Mouse (Mus musculus) ES-Bruce4 (cell line): ENCODE measurements around the gene Slc26a10. TPM values are rescaled to one million over a fixed set of nuclear protein-coding genes. Genes with fewer than 3 reads are reported as not detected.
A peak's percentile ranks its signal among the peaks of the same experiment; 100 is the strongest.

Experiments used
- H3K27ac ChIP-seq: 2 replicates; pipeline ENCODE4 v1.5.1; 2012; ENCODE audit warnings: low read length, inconsistent platforms; ENCODE audit not compliant: insufficient read depth
- H3K27me3 ChIP-seq: 2 replicates; pipeline ENCODE4 v1.6.1; 2012; ENCODE audit warnings: mild to moderate bottlenecking, low read length, inconsistent platforms; ENCODE audit not compliant: control insufficient read depth, poor library complexity, insufficient read depth, severe bottlenecking
- H3K36me3 ChIP-seq: 2 replicates; pipeline ENCODE4 v1.6.1; 2012; ENCODE audit warnings: inconsistent platforms, mild to moderate bottlenecking, low read length, moderate library complexity; ENCODE audit not compliant: control insufficient read depth, poor library complexity, insufficient read depth, severe bottlenecking
- H3K4me1 ChIP-seq: one replicate; pipeline ENCODE4 v1.8.1; 2011; ENCODE audit warnings: low read length; ENCODE audit not compliant: control insufficient read depth, insufficient read depth
- H3K4me3 ChIP-seq: 2 replicates; pipeline ENCODE4 v1.5.1; 2011; ENCODE audit warnings: low read depth, mild to moderate bottlenecking, low read length
- H3K9ac ChIP-seq: 2 replicates; pipeline ENCODE4 v1.6.1; 2012; ENCODE audit warnings: low read depth, mild to moderate bottlenecking, inconsistent platforms; ENCODE audit not compliant: poor library complexity, severe bottlenecking
- H3K9me3 ChIP-seq: replicated peaks from 2 replicates; pipeline ENCODE4 v1.6.1; 2012; ENCODE audit warnings: mild to moderate bottlenecking, low read length, inconsistent platforms; ENCODE audit not compliant: control insufficient read depth, poor library complexity, insufficient read depth, severe bottlenecking
- CTCF ChIP-seq: IDR thresholded peaks from one replicate; pipeline ENCODE4 v1.8.1; 2011; ENCODE audit warnings: low read depth, low read length
- EP300 ChIP-seq: IDR thresholded peaks from 2 replicates; pipeline ENCODE4 v1.6.1; 2011; ENCODE audit warnings: low read depth, low read length; ENCODE audit not compliant: insufficient read depth
- POLR2A ChIP-seq: IDR thresholded peaks from one replicate; pipeline ENCODE4 v1.8.1; 2011; ENCODE audit warnings: low read length; ENCODE audit not compliant: insufficient read depth
- polyA plus RNA-seq: library from polyadenylated mRNA; stranded (reverse); fragments of >200 nt; gene quantifications from 2 replicates; pipeline ENCODE4 v1.2.4, GENCODE M21; 2011; ENCODE audit warnings: low read depth; ENCODE audit not compliant: missing spikeins, insufficient read depth, insufficient read length

Slc26a10 gene
- polyA plus RNA-seq, 1 experiment, result 24.6 TPM

DNA sequence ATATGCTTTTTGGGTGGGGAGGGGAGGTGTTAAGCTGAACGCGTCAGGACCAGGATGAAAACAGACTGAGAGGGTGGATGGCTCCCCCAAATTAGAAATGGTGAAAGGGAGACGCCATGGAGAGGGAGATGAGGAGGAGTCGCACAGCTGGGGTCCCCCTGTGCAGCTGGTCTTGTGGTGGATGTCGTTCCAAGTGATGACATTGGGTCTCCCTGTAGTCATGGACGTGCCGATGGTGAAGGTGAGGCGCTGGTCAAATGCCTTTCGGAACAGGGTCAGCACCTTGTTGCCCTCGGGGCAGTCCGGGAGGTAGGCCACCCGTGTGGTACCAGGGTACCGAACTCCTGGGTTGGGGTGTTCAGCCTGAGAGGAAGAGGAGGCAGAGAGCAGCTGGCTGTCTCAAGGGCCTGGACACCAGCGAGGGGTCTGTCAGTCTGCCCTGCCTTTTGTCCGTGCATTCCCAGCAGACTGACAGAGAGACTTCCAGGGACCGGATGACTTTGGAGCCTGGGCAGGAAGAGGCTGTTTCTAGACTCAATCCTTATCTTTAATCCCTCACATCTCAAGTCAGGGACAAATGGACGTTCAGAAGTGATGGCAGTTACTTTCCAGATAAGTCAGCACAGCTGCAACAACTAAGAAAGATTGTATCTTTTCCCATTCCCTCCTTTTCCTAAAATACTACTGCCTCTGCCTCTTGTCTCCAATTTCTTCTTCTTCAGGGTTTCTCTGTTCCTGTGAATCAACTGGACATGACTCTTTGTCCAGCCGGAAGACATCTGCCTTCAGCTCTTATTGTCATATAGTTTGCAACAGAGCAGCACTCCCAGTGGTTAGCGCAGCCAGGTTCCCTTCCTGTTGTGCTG is 11.0 kb upstream of the Slc26a10 start:
- H3K9ac ChIP-seq, result no peak overlapping the region
- TF ChIP-seq CTCF, result no peak
- no peak for TF ChIP-seq POLR2A
- TF ChIP-seq EP300, result no peak
- no peaks in the 10 kb centered on the region for H3K36me3 ChIP-seq
- peaks cover 3% of the 10 kb centered on the region for H3K4me1 ChIP-seq
- no peak overlapping the region for H3K27ac ChIP-seq
- no peaks in the 10 kb centered on the region for H3K9me3 ChIP-seq
- H3K4me3 ChIP-seq, result no peak overlapping the region
- no peaks in the 10 kb centered on the region for H3K27me3 ChIP-seq

- no peaks in the 10 kb centered on the region for H3K36me3 ChIP-seq
- H3K4me3 ChIP-seq, result no peak overlapping the region
- TF ChIP-seq POLR2A, result no peak
- no peak for TF ChIP-seq CTCF
- no peak for TF ChIP-seq EP300
- no peak overlapping the region for H3K9ac ChIP-seq
- no peaks in the 10 kb centered on the region for H3K27me3 ChIP-seq
- no peaks in the 10 kb centered on the region for H3K9me3 ChIP-seq
- H3K27ac ChIP-seq, result no peak overlapping the region
- H3K4me1 ChIP-seq, result peaks cover 2% of the 10 kb centered on the region
Observed at GRCm38 (mm10) chr10:127190398-127191190, 10.1 kb upstream of the Slc26a10 start.

GRCm38 (mm10) chr10:127189651-127190381 is 9.4 kb upstream of the Slc26a10 start, which contains the start of gene Arhgef25:
Arhgef25 (minus strand) TSS chr10:127190083.
- peaks cover 3% of the 10 kb centered on the region for H3K4me1 ChIP-seq

DNA sequence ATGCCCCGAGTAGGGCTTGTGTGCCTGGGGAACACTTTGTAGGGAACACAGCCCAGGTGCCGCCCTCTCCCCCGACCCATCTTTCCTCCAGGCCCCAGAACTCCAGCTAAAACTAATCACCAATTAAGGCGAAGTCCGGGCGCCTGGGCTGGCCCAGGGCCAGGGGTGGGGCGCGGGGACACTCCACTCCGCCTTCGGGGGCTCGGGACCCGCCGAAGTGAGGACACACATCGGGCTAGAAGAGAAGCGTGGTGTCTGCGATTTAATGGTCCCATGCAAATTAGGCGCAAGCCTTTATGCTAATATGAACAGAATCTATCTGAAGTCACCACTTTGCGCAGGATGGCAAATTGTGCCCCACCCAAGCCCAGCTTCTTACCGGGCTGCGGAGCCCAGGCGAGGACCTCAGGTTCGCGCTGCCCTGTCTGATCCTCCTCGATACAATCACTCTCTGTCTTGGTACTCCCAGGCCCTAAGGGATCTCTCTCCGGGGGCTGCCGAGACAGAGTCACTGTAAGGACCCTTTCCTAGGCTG is 8.7 kb upstream of the Slc26a10 start:
- H3K27ac ChIP-seq, result no peak overlapping the region
- peaks cover 6% of the 10 kb centered on the region for H3K4me1 ChIP-seq
- H3K27me3 ChIP-seq, result no peaks in the 10 kb centered on the region
- no peaks in the 10 kb centered on the region for H3K36me3 ChIP-seq
- H3K9me3 ChIP-seq, result no peaks in the 10 kb centered on the region
- H3K4me3 ChIP-seq, result peak overlapping the region; percentile 76
- TF ChIP-seq POLR2A (no peak), CTCF (no peak), EP300 (no peak)
- H3K9ac ChIP-seq, result peak overlapping the region; percentile 93

More at GRCm38 (mm10) chr10:127189651-127190381, 9.4 kb upstream of the Slc26a10 start, which contains the start of gene Arhgef25:
- H3K36me3 ChIP-seq, result no peaks in the 10 kb centered on the region
- peak within 1 kb of the TSS; percentile 24; the same call in 1 of the 2 replicates for H3K27ac ChIP-seq
- H3K9ac ChIP-seq, result peak within 1 kb of the TSS; percentile 93
- TF ChIP-seq EP300, result no peak
- no peak for TF ChIP-seq POLR2A
- no peak for TF ChIP-seq CTCF
- H3K4me3 ChIP-seq, result peak within 1 kb of the TSS; percentile 76
- H3K9me3 ChIP-seq, result no peaks in the 10 kb centered on the region
- H3K27me3 ChIP-seq, result no peaks in the 10 kb centered on the region

DNA sequence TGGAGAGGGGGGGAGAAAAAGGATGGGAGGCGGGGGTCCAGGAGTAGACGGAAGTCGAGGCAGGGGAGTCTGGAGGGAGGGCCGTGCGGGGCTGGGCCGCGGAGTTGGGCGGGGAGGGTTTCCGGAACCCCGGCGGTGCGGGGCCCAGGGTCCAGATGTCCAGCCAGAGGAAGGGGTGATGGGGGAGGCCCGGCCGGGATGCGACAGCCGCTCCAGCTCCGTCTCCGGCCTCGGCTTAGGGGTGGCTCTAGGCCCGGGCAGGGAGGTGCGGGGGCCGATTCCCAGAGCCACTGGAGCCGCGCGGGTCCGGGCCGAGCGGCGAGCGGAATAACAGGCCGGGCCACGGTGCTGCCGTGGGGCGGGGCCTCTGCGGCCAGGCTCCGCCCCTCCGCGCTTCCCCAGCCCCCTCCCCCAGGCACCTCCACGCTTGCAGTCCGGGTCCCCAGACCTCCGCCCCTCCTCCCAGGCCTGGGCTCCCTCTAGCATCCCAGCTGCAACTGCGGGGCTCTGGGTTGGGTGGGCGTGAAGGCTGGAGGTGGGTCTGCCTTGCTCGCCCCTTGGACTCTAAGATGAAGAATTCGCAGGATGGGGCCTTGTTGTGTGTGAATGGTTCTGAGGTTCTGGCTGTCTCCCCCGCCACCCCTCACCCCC is 8.1 kb upstream of the Slc26a10 start:
- H3K4me1 ChIP-seq, result peaks cover 6% of the 10 kb centered on the region
- H3K27ac ChIP-seq, result no peak overlapping the region
- H3K36me3 ChIP-seq, result no peaks in the 10 kb centered on the region
- no peaks in the 10 kb centered on the region for H3K9me3 ChIP-seq
- no peak for TF ChIP-seq EP300
- no peak for TF ChIP-seq POLR2A
- no peak for TF ChIP-seq CTCF
- peak overlapping the region; percentile 93 for H3K9ac ChIP-seq
- H3K27me3 ChIP-seq, result no peaks in the 10 kb centered on the region
- H3K4me3 ChIP-seq, result peak overlapping the region; percentile 89
